Mouse (Mus musculus) bone marrow macrophage, adult 2 months (primary cell): ENCODE results near the gene Trp53tg5.

Experiments used
- CTCF ChIP-seq: IDR thresholded peaks from 2 replicates; pipeline ENCODE4 v1.5.1; 2012; ENCODE audit warnings: low read depth, mild to moderate bottlenecking, low read length, moderate library complexity
- POLR2A ChIP-seq: IDR thresholded peaks from 2 replicates; pipeline ENCODE4 v1.6.1; 2012; ENCODE audit warnings: mild to moderate bottlenecking, low read depth, low read length, borderline replicate concordance

DNA sequence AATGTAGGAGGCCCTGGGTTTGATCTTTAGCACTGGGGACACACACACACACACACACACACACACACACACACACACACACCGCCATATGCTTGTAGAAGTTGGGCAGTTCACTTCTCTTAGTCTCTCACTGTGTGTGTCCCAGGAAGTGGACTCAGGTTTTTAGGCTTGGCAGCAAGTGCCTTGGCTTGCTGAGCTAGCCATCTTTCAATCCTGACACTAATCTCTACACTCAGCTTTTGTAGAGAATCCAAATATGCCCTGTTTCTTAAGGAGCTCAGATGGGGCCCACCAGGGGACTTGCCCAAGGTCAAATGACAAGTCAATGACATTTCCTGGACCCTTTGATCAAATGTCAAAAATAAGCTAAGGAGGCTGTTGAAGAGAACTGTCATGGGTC, 17.1 kb downstream of the Trp53tg5 start:
- TF ChIP-seq CTCF, result no peak
- no peak for TF ChIP-seq POLR2A
